Mouse (Mus musculus): Measurements from ENCODE around the gene Atp9a.
A peak's percentile ranks its signal among the peaks of the same experiment; 100 is the strongest.

The Atp9a gene

DNA sequence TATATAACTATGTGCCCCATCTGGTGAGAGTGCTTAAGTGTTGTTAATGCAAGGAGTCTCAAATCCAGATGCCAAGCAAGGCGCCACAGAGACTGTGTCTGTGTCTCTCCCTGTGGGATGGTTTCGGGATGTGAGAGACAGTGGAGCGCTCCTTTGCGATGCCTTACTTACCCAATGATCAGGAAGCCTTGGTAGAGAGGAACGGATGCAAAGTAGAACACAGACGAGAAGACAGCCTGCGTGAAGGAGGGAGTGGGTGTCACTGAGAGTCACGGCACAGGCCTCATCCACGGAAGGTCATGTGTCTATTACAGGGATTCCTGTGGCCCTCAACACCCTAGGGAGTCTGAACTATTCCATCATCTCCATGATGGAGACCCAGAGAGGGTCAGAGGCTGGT is 101.7 kb downstream of the Atp9a start:
- no peak for DNase-seq (ENCODE audit: low spot score in 2 of 2)

DNA sequence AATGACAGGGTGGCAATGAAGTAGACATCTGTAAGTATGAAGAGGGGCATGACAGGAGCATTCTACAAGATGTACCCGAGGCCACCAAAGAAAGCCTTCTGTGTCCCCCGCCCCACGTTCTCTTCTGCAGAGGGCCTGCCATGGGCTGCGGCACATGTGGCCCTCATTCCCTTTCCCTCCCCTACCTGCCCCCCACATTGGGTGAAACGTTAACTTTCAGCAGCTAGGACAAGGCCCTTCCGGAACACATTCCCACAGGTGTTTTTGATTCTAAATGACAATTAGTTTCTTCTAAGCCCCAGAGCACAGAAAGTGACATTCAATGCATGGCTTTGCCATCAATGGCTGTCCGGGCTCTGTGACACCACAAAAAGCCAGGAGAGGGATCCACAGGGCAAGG is 107.3 kb downstream of the Atp9a start:
- no peak for DNase-seq (ENCODE audit: low spot score in 2 of 2)

- DNase-seq (ENCODE audit: low spot score in 2 of 2): no peak
These were observed 108.8 kb downstream of the Atp9a start for GRCm38 (mm10) chr2:168633301-168633816.

DNA sequence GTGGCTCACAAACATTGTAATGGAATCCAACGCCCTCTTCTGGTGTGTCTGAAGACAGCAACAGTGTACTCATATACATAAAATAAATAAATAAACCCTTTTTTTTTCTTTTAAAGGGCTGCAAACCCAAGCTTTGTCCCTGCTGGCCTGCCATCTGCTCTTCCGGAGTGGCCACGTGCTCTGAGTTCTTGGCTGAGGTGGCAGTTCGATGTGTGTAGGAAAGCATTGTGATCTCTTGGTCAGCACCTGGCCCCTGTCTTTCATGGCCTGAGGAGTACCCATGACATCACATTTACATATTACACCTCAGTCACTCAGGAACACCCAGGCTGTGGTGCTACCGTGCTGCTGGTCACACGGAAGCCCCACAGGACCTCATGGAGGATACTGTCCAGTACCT is 109.7 kb downstream of the Atp9a start:
- DNase-seq (ENCODE audit: low spot score in 2 of 2): no peak

- DNase-seq (ENCODE audit: low spot score in 2 of 2): peak; percentile 59 to 74
These were observed 113.4 kb downstream of the Atp9a start for GRCm38 (mm10) chr2:168628787-168629186.

DNA sequence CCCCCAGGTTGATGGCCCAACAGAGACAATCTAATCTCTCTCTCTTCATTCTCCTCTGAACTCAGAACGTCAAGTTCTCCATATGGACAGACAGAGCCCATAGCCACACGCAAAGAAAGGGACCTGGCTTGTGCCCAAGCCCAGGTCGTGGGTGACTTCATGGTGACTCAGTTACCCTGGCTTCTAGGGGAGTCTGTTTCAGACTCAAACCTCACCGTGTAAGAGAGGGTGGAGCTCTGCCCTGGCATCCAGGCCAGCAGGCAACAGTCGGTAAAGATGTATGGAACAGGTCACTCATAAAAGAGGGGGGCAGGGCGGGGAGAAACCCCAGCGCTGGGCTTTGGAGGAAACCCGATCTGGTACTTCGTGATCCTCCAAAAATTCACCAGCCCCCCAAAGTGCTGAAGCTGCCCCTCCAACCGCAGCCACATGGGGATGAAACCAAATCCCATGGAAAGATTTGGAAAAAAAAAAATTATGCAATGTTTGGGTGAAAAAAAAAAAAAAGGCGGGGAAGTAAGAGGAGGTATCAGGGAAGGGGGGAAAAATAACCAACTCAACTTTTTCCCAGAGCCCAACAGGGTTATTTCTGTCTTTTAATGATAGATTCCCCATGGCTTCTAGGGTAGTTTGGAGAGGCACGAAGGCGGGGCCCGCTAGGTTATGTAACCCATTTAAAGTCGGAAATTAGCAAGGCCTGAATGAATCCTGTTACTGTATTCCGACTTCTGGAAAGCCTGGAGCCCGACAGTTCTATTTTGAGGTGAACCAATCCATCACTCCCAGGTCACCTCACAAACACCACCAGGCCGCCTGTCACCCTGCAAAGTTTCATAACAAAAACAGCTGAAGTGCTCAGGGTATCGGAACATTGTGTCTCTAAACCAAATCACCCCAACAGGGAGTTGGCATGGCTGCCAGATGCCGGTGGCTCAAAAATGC is 114.1 kb downstream of the Atp9a start:
- DNase-seq (ENCODE audit: low spot score in 2 of 2): no peak

GRCm38 (mm10) chr2:168626385-168626784 is 115.8 kb downstream of the Atp9a start:
- no peak for DNase-seq (ENCODE audit: low spot score in 2 of 2)

DNA sequence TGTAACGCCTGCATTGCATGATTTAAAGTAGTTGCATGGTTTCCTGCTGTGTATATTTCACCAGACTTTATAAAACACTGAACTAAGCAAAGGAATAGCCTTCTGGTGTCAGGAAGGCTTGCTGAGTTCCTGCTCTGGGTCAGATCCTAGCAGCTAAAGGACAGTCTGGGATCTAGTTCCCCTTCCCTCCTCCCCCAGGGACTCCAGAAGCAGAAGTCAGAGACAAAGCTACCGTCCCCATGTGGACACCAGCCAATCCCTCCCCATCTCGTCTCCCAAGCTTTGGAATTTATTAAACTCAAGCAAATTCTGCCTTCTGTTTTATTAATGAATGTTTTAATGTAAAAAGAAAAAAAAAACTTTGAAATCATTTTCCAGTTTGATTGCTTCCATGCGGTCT is 117.1 kb downstream of the Atp9a start:
- DNase-seq (ENCODE audit: low spot score in 2 of 2): no peak

GRCm38 (mm10) chr2:168621111-168621802 is 121.0 kb downstream of the Atp9a start:
- DNase-seq (ENCODE audit: low spot score in 2 of 2): no peak

GRCm38 (mm10) chr2:168618205-168618717 is 123.9 kb downstream of the Atp9a start:
- no peak for DNase-seq (ENCODE audit: low spot score in 2 of 2)

GRCm38 (mm10) chr2:168615160-168615559 is 127.0 kb downstream of the Atp9a start:
- DNase-seq (ENCODE audit: low spot score in 2 of 2): no peak

DNA sequence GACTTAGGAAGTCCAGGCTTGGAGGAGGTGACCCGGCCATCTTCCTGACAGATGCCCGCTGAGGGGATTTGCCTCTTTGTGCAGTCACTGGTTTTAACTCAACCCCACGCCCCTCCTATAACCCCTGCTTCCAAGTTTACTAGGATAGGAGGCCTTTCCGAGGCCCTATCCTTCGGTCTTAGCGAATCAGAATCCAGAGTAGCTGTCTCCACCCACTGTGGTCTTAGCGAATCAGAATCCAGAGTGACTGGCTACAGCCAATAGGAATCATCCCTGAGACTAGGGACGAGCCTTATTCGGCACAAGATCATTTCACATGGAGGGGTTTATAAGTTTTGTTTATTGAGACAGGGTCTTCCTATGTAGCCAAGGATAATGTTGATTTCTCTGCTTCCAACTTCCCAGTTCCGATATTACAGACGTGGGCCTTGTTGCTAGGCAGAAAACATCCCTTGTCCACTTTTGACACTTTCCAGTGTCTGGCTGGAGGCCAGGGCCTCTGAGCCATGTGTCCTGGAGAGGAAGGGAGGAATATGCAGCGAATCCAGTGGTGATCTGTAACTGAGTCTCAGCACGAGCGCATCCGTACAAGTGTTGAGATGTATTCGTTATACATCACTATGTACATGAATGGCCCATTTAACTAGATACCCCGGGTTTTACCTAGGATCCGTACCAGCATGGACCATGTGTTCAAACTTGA is 127.9 kb downstream of the Atp9a start:
- no peak for DNase-seq (ENCODE audit: low spot score in 2 of 2)

DNA sequence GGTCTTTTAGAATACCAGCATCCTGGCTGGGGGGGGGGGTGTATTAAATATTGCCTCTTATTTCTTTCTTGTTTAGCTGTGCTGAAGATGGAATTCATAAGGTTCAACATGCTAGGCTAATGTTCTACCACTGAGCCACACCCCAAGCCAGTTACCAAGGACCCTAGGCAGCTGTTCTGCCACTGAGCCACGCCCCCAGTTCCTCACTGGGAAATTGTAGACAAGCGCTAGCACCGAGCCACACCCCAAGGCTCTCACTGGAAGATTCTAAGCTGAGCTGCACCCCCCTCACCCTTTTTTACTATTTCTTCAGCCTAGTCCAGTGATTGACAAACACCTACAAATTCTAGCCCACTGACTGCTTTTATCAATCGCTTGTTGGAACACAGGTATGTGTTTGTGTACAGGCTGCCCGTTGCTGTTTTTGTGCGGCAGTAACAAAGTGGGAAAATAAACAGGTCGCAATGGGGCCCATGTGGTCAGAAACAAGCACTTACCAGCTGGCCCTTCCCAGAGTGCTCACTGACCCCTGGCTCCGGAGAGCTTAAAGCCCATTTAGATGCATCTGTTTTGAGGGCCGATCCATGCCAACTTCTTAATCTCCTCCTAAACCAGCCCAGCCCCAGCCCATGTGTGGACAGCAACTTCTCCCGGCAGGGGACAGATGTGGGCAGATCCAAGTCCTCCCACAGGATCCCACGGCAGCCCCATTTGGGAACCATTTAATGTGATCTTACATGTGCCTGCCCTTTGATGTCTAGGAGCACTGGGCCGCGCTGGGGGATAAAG is 128.9 kb downstream of the Atp9a start:
- DNase-seq (ENCODE audit: low spot score in 2 of 2): no peak

DNA sequence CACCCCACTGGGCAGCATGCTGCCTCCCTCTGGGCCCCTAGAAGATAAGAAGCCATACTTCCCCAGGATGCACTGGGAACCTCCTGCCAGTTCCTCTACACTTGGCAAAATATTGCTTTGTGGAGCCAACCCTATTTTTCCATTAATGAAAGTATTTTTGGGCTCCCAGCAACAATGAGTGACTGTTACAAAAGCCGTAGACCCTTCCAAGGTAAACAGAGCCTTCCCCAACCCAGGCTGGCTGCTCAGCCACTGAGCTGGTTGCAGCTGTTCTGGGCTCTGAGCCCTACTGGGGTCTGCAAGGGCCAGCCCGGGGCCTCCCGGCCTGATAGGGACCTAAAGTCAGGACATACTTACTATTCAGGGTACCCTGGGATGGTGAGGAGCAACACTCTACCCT is 131.3 kb downstream of the Atp9a start:
- DNase-seq (ENCODE audit: low spot score in 2 of 2): no peak

DNA sequence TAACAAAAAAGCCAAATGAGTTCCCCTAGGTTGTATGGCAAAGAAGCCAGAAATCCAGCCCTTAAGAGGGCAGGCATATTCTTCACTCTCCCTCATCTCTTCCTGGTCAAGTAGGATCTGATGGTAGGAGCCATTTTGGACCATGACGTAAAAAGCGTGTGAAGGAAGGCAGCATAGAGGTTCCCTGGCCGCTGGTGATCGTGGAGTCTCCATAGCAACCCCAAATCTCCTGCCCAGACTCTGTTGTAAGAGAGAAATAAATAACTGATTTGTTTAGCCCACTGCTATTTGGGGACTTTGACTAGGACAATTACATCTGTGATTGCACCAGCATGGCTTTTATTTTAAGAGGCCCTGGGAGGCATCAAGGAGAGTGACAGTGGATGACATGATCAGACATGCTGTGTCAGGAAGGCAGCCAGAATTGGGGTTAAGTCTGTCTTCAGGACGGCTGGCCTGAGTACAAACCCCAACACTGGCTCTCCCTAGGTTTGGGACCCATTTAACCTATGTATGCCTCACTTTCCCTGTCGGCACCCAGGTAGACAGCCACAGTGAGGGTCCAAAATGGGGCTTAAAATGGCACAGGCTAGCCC is 132.5 kb downstream of the Atp9a start:
- no peak for DNase-seq (ENCODE audit: low spot score in 2 of 2)

GRCm38 (mm10) chr2:168608125-168608564 is 134.1 kb downstream of the Atp9a start:
- no peak for DNase-seq (ENCODE audit: low spot score in 2 of 2)

GRCm38 (mm10) chr2:168604655-168605070 is 137.5 kb downstream of the Atp9a start:
- no peak for DNase-seq (ENCODE audit: low spot score in 2 of 2)

- DNase-seq (ENCODE audit: low spot score in 2 of 2): no peak
These were observed 139.8 kb downstream of the Atp9a start for GRCm38 (mm10) chr2:168602387-168602741.

DNA sequence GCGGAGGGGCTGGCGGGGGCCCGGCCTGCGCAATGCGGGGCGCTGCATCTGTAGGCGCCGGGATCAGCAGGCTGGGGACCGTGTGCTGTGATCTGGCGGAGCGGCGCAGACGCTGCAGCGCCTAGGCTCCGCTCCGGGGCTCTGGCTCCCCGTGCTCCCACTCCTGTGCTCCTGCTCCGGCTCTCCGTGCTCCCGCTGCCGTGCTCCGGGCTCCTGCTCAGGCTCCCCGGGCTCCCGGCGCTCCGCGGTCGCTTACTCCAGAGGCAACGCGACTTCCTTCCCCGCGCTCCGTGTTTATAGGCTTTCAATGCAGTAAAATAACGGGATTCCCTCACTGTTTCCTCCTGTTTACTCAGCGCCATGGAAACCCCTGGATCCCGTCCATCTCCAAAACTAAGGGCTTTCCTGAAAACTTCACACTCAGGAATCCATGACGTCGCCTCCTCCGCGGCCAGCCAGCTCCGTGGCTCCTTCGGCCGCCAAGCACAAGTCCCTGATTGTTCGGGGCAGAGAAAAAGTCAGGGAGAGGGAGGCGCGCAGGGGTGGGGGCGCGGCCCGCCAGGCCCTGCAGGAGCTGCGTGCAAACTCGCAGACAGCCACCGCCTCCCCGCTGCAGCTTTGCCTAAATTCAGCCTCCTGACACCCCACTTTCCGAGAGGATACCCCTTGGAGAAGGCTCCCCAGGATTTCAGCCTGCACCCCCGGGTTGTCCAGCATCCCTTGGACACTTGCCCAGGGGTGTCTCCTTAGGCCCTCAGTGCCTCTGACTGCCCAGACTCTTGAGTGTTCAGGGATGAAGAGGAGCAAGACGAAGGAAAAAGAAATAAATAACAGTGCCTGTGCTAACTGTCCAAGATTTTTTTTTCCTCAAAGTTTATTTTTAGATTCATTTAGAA is 140.5 kb downstream of the Atp9a start, which contains the start of gene Nfatc2:
Nfatc2 (minus strand) TSS at position 167 of the 896 bp plus-strand sequence.
- DNase-seq (ENCODE audit: low spot score in 2 of 2): peak; percentile 36 to 84

Measured in urinary bladder, adult 18-20 months (tissue).